Mouse (Mus musculus): ENCODE data around the gene Gosr1. TPM values are rescaled to one million over a fixed set of nuclear protein-coding genes. Genes with fewer than 3 reads are reported as not detected.

Gene Gosr1
- polyA plus RNA-seq (2012; rRNA removed; ENCODE audit: low replicate concordance), result 9.5 and 9.7 TPM in 2 replicates

DNA sequence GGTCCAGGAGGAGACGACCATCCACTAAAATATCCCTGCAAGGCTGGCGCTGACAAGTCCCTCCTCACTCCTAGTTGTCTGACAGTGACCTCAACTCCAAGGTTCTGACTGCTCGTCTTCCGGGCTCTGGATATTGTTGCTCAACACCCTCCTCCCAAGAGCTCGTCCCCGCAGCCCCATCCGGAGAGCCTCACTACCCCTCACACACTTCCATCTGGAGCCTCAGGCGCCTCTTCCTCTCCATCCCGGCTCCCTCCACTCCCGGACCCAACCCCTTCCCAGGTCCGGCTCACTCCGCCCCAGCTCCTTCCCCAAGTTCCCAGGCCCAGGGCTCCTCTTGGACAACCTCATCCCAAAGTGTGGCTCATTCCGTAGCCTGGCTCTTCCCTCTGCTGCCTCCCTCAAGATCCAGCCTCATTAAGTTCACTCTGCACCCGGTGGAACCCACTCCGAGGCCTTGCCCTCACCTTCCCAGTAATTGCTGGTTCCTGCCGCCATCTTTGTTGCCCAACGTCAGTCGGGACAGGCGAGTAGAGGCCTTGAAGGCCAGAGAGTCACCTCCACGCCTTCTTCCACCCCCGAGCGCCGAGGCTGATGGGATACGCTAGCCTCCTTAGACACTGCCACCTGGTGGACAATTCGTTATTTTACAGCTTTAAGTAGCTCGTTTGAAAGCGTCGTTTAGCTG, at the start of gene Gosr1:
TSS of gene Gosr1 (minus strand) at position 527 of the 688 bp plus-strand sequence.

GRCm38 (mm10) chr11:76679508-76679907, 83.9 kb downstream of the Gosr1 start, which contains the start of gene Trarg1:
Gene Trarg1, plus strand, starts transcription at chr11:76679808.

Other genes starting within 250 kb of the Gosr1 start
- gene Abr, start 141.3 kb downstream of the Gosr1 start, polyA plus RNA-seq (2012; rRNA removed; ENCODE audit: low replicate concordance), result 94.7 and 118 TPM in 2 replicates
- gene Bhlha9, start 91.1 kb downstream of the Gosr1 start, polyA plus RNA-seq (2012; rRNA removed; ENCODE audit: low replicate concordance), result 0.14 TPM in 1 of 2 replicates, not detected in the other
- 0.77 and 1.4 TPM in 2 replicates for gene Trarg1, start 83.8 kb downstream of the Gosr1 start, polyA plus RNA-seq (2012; rRNA removed; ENCODE audit: low replicate concordance)
- gene Cpd, start 83.4 kb upstream of the Gosr1 start, polyA plus RNA-seq (2012; rRNA removed; ENCODE audit: low replicate concordance), result 6.7 and 20.7 TPM in 2 replicates
- gene Tmigd1, start 138.6 kb upstream of the Gosr1 start, polyA plus RNA-seq (2012; rRNA removed; ENCODE audit: low replicate concordance), result 0.22 and 1.00 TPM in 2 replicates
- 1.9 and 2.7 TPM in 2 replicates for gene Blmh, start 161.2 kb upstream of the Gosr1 start, polyA plus RNA-seq (2012; rRNA removed; ENCODE audit: low replicate concordance)
- gene Slc6a4, start 235.0 kb upstream of the Gosr1 start, polyA plus RNA-seq (2012; rRNA removed; ENCODE audit: low replicate concordance), result 36.4 and 37.2 TPM in 2 replicates

Measured in duodenum, adult 2 months (tissue).